Mouse (Mus musculus) G1E (cell line): ENCODE measurements around the gene Mlycd.

Source experiments
- CTCF ChIP-seq: IDR thresholded peaks from 2 replicates; pipeline ENCODE4 v1.5.1; 2012; ENCODE audit warnings: low read depth, low read length, inconsistent platforms, mixed read lengths
- GATA2 ChIP-seq: IDR thresholded peaks from 2 replicates; pipeline ENCODE4 v1.6.1; 2012; ENCODE audit warnings: low read depth, low read length, inconsistent platforms, borderline replicate concordance
- POLR2AphosphoS5 ChIP-seq: IDR thresholded peaks from 2 replicates; pipeline ENCODE4 v1.6.1; 2012; ENCODE audit warnings: low read depth, low read length, inconsistent platforms; ENCODE audit not compliant: insufficient replicate concordance
- TAL1 ChIP-seq: conservative IDR thresholded peaks from 2 replicates; pipeline ENCODE4 v1.6.1; 2012; ENCODE audit warnings: low read depth, low read length, inconsistent platforms, mixed read lengths

DNA sequence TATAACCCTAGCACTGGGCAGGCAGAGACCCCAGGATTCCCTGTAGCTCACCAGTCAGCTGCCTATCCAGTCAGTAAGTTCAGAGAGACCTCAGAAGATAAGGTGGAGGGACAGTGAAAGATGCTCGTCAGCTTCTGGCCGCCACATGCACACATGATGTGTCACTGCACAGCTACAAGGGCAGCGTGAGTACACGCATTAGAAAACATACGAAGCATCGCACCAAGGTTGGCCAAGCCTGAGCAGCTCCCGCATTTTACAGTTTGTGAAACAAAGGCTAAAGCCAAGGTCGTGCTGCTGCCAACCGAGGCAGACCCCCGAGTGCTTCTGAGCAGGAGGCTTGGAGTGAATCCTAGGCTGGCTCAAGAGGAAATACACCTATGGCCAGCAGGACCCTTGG, 18.9 kb downstream of the Mlycd start:
- no peak for TF ChIP-seq CTCF
- TF ChIP-seq GATA2, result no peak
- TF ChIP-seq POLR2AphosphoS5, result no peak
- TF ChIP-seq TAL1, result no peak
